Mouse (Mus musculus) inflammation-experienced regulatory T-cells, adult 6 months (primary cell): ENCODE measurements around the gene Lima1. TPM values are rescaled to one million over a fixed set of nuclear protein-coding genes. Genes with fewer than 3 reads are reported as not detected.

ENCODE experiments used
- ATAC-seq: one replicate; pipeline ENCODE4 v1.8.0; 2017
- polyA plus RNA-seq, 3 experiments: library from polyadenylated mRNA; unstranded; fragments of 100-300 nt; shearing (Covaris generic); gene quantifications; one replicate each; pipeline ENCODE4 v1.2.1; 2017

Lima1 gene
- polyA plus RNA-seq, 3 experiments from 2014 or later, result 2.2 to 2.9 (median 2.3) TPM

DNA sequence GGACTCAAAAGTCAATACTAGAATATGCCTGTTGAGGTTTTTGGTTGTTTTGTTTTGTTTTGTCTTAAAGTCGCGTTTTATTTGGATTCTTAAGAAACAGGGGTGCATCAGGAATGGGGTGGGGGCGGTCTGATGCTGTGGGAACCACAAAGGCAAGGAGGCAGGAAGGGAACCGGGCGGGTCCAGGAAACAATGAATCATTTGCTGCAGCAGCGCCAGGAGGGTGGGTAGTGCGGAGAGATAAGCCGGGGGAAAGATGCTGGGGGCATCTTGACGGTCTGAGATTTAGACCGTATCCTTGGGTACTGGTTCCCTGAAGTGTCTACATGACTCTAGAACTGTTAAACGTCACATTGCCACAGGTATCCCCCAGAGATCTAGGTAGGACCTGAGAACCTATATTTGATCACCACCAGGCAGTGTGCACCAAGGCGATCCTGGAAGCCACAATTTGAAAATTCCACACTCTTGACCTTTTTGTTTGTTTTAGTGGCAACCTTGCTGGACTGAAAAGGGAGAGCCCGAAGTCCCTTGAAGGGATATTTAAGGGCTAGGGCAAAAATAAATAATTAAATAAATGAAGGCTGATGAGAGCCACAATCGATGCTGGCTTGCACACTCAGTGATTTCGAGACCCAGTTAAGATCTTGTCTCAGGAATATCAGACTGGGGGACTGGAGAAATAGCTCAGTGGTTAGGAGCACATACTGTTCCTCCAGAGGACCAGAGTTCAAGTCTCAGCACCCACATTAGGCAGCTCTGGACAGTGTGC lies 8.6 kb downstream of the Lima1 start:
- no peak for ATAC-seq

DNA sequence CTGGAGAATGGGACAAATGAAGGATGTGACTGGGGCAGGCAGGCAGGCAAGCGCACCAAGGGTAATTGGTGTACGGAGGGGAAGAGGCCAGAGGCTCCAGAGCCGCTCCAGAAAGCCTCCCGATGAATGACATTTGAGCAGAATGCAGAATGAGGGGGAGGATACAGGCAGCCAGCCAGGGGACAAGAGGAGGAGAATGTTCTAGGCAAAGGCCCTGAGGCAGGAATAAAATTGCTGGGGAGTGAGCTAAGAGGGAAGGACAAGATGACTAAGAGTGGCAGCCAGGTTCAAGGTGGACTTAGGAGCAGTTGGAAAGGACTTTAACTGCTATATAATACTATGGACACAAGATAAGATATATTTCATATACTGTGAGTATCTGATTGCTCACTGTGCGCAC lies 9.3 kb downstream of the Lima1 start:
- no peak for ATAC-seq

DNA sequence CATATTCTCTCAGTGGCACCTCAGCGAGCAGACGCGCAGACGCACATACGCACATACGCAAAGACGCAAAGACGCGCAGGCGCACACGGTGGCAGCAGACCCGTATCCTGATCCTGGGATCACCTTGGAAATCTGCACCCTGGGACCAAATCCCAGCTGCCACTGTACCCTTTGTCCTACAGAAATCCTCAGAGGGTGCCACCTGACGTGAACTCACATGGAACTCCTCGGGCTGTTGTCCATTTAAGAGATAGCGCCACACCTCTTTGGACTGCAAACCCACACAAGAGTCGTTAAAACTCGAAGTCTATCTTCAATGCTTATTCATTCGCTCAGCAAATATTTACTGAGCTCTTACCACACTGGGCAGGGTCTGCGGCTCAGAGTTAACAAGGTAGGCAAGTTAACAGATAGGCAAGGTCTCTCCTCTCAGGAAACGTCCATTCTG lies 9.7 kb downstream of the Lima1 start:
- no peak for ATAC-seq

DNA sequence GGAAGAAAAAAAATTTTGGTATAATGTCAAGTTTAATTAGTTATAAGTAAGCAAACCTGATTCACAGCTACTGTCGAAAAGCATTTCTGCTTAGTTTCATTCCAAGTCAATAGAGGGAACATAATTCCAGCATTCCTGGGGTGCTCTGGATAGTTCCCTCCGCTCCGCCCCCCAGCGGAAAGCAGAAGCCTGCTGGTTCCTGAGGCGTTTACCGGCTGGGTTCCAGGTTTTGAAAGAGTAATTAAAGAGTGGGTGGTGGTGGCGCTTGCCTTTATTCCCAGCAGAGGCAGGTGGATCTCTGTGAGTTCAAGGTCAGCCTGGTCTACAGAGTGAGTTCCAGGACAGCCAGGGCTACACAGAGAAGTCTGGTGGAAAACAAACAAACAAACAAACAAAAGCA lies 10.2 kb downstream of the Lima1 start:
- no peak for ATAC-seq

DNA sequence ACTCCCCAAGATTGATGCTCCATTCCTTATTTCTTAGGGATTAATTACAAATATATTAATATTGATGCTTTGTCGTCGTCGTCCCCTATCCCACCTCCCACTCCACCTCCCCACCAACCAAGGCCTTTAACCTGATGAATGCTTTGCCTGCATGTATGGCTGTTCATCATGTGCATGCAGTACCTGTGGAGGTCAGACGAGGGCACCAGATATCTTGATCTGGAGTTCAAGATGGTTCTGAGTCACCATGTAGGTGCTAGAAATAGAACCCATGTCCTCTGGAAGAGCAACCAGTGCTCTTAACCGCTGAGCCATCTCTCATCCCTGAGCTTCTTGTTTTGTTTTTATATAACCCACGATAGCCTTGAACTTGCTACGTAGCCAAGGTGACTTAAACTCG lies 11.5 kb downstream of the Lima1 start:
- no peak for ATAC-seq

DNA sequence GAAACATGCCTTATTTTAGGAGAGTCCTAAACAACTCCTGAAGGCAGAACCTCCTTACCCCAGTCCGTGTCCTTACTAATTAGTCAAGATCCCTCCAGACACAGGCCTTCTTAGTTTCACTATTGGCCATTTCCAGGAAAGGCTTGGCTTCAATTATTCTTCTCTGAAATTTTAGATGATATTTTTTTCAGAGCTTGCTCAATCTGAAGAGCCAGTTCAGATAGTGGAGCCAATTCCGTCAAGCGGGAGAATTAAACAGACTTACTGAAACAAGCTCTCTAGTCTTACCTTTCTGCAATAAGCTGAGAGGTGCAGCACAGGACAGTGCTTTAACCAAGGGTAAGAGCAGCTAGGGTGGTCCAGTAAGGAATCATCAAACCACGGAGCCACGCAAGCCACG lies 11.9 kb downstream of the Lima1 start:
- ATAC-seq, result no peak

DNA sequence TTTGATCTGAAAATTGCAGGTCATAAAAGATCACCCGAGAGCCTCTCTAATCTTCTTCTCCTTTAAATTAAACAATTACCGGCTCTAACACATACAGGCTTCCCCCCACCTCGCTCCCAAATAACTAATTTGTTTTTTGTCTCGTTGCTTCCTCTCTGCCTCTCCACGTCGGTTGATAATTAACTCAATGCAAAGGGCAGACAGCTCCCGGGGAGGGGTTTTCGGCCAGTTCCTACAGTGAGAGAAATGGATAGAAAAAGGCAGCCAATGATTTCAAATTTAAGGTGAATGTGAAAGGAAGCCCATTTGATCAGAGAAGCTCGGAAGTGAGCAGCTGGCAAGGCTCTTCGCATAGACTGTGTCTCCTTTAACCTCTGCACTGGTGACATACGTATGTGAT lies 12.8 kb downstream of the Lima1 start:
- no peak for ATAC-seq

DNA sequence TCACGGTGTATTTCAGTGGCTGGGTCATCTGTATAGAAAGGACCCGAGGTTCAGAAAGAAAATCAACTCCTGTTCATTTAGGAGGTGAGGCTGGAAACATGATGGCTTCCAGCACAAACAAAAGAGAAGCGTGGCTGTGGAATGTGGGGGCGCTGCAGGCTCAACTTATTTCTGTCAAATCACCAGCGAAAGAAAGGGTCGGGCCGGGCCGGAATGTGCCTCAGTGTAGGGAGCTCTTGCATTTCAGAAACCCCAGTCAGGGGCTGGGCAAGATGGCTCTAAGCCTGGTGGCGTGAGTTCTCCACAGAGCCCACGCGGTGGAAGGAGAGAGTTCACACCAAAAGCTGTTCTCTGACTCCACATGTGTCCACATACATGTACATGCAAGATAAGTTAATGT lies 13.3 kb downstream of the Lima1 start:
- ATAC-seq, result no peak

DNA sequence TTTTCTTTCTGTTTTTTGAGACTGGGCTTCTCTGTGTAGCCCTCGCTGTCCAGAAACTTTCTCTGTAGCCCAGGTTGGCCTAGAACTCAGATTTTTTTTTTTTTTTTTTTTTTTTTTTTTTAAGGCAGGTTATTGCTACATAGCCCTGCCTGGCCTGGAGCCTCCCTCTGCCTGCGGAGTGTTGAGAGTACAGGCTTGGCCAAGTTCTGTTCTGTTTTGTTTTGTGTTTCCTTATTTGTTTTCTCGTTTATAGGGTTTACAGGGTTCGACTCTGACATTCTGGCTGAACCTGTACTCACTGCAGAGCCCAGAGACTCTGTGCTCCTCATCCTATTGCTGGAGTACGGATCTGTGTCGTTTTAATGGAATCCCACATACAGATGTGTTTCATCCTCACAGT lies 13.7 kb downstream of the Lima1 start:
- no peak for ATAC-seq

DNA sequence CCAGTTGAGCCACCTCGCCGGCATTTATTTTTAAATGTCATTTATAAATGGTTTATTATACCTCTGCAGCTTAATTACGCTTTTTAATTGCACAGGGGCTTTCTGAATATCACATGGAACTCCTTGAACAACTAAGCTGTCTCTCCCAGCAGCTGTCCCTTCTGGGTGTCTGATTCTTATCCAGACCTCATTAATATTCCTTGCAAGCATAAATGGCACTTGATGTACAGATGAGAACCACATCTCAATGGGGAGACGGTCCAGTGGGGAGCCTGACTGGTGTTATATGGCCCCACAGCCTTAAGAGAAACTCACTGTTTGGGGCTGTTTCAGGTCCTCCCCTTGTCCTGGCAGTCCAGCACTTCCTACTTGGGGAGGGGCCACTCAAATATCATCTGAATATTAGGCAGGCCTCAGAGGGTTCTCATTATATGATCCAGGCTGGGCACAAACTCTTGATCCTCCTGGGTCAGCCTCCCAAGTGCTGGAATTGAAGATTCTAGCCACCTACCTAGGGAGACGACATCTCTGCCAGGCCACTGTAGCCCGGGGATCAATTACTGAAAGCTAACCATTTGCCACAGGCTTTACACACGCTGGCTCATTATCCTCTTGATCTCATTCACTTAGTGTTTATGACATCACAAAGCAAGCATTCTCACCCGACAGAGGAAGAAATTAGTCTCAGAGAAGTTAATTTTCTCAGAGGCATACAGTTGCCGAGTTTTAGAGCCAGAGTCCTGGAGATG lies 15.4 kb downstream of the Lima1 start:
- ATAC-seq, result no peak

DNA sequence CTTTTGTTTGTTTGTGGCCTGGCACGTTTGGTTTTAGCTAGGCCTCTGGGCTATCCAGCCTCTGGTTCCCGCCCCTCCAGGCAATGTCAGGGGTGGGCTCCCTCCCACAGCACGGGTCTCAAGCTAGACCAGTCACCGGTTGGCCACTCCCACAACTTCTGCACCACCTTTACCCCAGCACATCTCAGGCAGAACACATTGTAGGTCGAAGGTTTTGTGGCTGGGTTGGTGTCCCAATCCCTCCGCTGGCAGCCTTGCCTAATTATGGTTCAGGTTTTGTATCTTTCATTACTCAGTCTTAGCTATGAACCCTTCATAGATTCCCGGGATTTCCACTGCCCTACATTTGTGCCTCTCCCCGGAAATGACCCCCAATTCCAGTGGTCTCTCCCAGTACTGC lies 17.8 kb downstream of the Lima1 start:
- ATAC-seq, result no peak

DNA sequence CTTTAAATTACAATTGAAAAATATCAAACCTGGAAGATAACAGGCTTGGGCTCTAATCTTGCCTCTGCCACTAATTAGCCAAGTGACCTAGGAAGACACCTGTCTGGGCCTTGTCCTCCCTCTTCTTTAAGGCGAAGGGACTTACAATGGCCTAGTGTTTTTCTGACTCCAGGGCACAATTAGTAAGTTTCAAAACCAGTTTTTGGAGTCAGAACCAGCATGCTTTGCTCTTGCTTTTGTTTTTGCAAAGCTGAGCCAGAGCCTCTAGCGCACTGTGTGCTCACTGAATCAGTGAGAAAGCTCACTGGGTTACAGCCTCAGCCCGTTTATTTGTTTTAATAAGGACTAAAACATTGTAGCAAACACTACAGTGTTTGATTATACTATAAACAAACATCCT lies 20.1 kb downstream of the Lima1 start:
- no peak for ATAC-seq

DNA sequence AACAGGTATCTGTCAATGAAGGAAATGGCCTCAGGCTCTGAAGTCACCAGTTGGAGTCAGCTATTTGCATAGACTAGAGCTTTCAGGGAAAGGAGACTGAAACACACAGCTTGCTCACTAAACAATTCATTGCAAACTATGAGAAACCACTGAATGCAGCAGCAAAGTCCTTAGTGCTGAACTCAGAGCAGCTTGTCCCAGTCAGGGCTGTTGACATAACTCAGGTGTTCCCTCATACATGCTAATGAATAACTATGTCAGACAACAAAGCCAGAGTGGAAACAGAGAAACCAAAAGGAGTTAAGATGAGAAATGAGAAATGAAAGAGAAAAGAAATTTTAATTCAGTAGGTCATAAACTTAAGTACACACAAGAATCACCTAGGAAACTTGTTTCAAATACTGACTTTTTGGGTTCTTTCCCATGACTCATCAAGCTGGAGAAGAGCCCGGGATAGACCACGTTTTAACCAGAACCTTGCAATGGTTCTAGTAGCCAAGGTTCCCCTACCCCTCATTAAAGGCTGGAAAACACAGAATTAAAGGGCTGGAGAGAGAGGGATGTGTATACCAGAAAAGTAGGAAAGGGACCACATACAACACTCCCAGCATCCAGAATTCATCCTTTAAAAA lies 22.5 kb downstream of the Lima1 start:
- no peak for ATAC-seq

DNA sequence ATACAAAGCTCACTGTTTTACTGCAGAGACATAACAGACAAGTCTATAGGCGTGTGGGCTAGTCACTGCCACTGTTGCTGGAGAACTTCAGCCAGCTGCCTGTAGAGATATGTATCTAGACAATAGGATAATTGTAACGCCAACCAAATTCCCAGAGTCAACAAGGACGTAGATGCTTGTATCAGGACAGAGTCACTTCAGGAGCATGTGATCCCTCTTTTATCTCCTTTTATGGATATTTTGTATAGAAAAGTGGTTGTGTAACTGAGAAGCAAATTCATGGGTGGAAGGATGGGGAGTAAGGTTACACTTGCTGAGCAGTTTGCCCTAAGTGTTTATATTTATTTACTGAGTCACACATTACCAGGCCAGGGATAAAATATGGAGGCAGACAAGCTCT lies 25.0 kb downstream of the Lima1 start:
- ATAC-seq, result no peak

DNA sequence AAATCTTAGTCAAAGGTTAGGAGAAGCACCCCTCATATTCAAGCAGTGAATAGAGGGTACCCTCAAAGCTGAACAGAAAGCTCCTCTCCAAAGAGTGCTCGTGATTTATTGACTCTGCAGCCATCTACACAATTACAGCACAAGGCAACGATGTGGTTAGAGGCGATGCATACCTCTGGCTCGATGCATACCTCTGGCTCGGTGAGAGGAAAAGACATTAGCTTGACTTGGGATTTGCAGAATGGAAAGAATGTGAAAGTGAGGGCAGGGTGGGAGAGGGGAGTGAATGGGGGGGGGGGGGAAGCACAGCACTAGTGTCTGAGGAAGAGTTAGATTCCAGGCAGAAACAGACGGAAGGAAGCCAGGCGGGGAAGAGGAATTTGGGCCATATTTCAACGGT lies 27.3 kb downstream of the Lima1 start:
- no peak for ATAC-seq

DNA sequence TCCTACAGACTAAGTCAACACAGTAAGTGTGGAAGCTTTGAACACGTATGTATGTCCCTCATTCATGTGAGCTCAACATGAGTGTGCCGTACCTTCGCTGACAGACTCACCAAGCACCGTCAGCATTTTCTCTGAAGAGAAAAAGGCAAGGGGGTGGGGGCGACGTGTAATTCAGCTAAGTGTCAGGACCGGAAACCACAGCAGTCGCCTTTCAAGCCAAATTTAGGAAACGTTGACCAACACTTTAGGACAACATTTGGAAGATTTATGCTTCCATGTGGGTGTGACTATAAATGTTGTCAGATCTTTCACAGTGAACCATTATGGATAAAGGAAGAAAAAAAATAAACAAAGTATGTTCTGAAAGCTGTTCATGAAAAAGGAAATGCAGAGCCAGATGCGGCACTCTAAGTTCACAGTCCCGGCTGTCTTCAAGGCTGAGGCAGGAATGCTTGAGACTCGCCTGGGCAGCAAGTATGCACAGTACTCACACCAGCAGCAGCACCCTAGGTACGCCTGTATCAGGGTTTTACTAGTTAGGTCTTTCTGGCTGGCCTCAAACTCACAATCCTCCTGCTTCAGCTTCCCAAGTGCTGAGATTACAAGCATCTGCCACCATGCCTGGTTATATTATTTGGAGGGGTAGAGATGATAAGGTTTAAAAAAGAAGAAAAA lies 27.9 kb downstream of the Lima1 start:
- ATAC-seq, result no peak

DNA sequence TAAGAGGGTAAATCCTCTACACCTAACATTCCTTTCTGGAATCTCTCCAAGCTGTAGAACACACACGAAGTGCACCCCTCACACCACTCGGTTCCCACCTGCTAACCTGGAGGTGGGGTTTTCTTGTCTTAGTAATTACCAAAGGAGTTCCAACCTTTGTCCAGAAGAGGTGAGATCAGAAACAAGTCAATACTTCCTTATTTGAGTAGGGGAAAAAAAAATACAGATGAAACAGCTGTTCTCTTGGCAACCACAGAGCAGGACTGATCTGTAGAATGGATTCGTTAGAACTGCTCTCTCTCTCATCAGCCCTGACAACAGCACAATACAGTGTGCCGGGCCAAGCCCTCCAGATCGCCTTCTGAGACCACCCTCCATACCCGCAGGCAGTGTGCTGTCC lies 28.6 kb downstream of the Lima1 start:
- no peak for ATAC-seq

DNA sequence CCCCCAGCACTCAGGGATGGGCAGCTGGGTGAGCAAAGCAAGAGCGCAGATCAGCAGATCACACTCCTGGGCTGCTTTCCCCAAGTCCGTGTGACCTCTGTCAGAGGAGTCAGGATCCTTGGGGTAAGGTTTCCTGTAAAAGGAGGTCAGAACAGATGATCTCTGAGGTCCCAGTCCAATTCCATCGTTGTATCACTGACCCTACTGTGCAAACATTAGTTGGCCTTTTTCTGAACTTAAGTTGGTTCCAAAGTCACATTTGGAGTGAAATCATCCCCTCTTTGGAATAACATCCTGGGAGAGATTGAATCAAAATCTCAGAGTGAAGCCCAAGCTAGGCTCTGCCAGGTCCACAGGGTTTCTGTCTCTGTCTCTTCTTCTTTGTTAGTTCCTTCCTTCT lies 31.4 kb downstream of the Lima1 start:
- ATAC-seq, result no peak

DNA sequence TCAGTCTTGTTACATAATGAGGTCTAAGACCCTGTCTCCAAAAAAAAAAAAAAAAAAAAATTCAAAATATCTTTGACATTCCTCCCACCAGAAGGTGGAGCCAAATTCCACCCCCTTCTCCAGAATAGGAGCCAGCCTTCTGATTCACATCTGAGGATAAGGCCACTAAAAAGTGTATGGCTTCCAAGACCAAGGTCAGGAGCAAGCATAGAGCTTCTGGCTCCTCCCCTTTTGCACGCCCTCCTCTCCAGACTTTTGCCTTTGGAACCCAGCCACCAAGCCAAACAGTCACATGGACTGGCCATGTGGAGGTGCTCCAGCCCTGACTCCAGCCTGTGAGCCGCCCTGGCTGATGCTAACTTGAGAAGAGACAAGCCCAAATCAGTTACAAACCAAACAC lies 35.3 kb downstream of the Lima1 start:
- ATAC-seq, result no peak

DNA sequence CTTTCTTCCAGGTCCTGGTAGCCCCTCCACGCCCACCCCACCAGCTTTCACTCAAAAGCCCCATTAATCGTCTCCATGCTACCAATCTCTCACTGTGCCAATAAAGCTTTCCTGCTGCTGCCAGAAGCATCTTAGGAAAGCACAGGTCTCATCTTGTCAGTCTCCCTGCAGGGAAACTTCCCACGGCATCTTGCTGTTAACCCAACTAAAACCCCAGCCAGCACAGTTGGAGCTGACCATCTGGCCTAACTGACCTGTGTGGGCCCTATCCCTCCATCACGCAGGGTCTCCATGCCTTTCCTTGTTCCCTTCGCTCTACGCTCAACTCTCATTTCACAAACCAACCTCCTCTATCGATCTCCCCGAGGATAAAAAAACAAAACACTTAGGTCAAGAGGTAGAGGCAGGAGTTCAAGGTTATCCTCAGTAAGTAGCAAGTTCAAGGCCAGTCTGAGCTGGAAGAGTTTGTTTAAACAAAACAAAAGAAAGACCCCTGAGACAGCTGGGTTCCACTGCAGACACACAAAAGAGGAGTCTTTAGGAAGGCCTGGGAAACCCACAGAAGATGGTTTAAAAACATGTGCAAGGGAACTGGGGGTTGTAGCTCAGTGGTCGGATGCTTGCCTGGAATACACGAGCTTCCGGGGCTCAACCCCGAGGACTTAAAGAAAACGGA lies 36.0 kb downstream of the Lima1 start:
- ATAC-seq, result no peak

DNA sequence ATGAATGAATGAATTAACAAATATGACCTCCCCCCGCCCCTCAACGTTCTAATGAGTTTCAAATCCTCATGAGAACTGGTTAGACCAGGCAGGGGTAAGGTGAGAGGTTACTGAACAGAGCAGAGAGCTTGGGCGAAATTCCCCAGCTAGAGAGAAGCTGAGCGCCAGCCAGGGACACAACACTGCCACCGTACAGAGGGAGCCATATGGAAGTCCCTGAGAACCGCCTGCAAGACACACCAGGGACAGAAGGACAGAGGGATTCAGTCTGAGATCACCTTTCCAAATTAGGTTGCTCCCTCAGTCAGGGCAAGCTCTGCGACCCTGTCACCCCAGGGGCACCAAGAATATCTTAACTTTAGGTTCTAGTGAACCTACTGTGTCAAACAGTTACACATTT lies 37.7 kb downstream of the Lima1 start:
- no peak for ATAC-seq

DNA sequence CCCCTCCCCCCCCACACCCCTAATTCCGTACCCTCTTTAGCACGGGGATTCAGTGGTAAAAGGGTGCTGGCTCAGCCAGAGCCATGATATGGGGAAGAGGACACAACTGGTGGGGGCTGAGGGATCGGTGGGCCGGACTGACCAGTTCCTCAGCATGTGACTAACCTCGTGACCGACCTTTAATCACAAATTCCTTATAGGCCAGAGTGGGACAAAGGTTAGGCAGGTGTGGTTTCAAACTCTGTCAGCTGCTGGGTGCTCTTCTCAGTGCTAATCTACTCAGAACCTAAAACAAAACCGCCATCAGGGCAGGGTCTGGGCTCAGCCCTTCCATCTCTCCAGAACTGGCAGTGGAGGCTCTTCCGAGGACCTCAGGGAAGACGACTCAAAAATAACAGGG lies 40.1 kb downstream of the Lima1 start:
- ATAC-seq, result no peak

DNA sequence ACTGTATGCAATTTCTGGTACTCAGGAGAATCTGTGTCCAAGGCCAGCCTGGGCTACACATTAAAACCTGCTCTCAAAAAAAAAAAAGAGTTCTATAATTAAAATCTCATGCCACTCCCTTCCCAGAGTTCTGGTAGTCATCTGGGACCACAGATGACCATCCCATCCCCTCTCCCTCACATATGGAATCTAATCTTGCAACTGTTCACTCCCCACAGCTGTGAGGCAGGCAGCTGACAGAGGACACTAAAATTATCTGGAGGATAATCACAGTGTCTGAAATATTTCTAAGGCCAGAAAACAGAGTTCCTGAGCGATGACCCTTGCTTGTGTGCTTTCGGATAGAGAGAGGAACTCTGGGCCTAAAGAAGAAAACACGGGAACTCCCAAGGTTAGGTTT lies 40.6 kb downstream of the Lima1 start:
- ATAC-seq, result no peak
